Mouse (Mus musculus) lung, embryonic 14.5 days (tissue): ENCODE results near the gene Ccdc86. TPM values are rescaled to one million over a fixed set of nuclear protein-coding genes. Genes with fewer than 3 reads are reported as not detected.

Experiments used
- ATAC-seq: fragments of 200-750 bp; cut with Nextera tagmentation; 2 replicates; pipeline ENCODE4 v1.8.0; 2017; ENCODE audit warnings: mild to moderate bottlenecking, moderate TSS enrichment, moderate library complexity; ENCODE audit not compliant: insufficient read depth
- DNase-seq: peaks from one replicate; pipeline ENCODE4 v3.0.0-alpha.2; 2015
- H3K27ac ChIP-seq: fragments of 300-500 bp; sonication (generic); 2 replicates; pipeline ENCODE4 v1.5.1; 2014; ENCODE audit warnings: low read depth, mild to moderate bottlenecking, moderate library complexity
- H3K27me3 ChIP-seq: fragments of 300-500 bp; sonication (generic); 2 replicates; pipeline ENCODE4 v1.6.1; 2014; ENCODE audit warnings: low read length, control low read depth; ENCODE audit not compliant: insufficient read depth
- H3K36me3 ChIP-seq: fragments of 300-500 bp; sonication (generic); 2 replicates; pipeline ENCODE4 v1.6.1; 2014; ENCODE audit warnings: control low read depth; ENCODE audit not compliant: insufficient read depth
- H3K4me1 ChIP-seq: fragments of 300-500 bp; sonication (generic); 2 replicates; pipeline ENCODE4 v1.6.1; 2014; ENCODE audit warnings: antibody characterized with exemption, control low read depth; ENCODE audit not compliant: insufficient read depth
- H3K4me2 ChIP-seq: fragments of 300-500 bp; sonication (generic); 2 replicates; pipeline ENCODE4 v1.6.1; 2014; ENCODE audit warnings: mild to moderate bottlenecking
- H3K4me3 ChIP-seq: fragments of 300-500 bp; sonication (generic); 2 replicates; pipeline ENCODE4 v1.5.1; 2014; ENCODE audit warnings: low read depth, low read length
- H3K9ac ChIP-seq: fragments of 300-500 bp; sonication (generic); 2 replicates; pipeline ENCODE4 v1.6.1; 2014
- H3K9me3 ChIP-seq: fragments of 300-500 bp; sonication (generic); 2 replicates; pipeline ENCODE4 v1.6.1; 2016; ENCODE audit warnings: low read depth, low read length, control low read depth
- CTCF ChIP-seq: IDR thresholded peaks from 2 replicates; pipeline ENCODE4 v1.5.1; 2016; ENCODE audit warnings: antibody characterized with exemption, low read depth
- WGBS: fragments of 180-500 bp; shearing (Covaris S2); extraction: QIAGEN DNeasy Blood & Tissue Kit; methylation state at CpG from one replicate; pipeline ENCODE4 v1.1.7; 2014; 5-methylcytosine and 5-hydroxymethylcytosine counted together
- polyA plus RNA-seq: library from polyadenylated mRNA; unstranded; fragments of >200 nt; fragmentation: Nextera tagmentation; extraction: Ambion mirVana; gene quantifications from 2 replicates; pipeline ENCODE4 v1.2.1, GENCODE M21; 2014

Gene Ccdc86
- polyA plus RNA-seq, result 28.5 and 32.7 TPM in 2 replicates

DNA sequence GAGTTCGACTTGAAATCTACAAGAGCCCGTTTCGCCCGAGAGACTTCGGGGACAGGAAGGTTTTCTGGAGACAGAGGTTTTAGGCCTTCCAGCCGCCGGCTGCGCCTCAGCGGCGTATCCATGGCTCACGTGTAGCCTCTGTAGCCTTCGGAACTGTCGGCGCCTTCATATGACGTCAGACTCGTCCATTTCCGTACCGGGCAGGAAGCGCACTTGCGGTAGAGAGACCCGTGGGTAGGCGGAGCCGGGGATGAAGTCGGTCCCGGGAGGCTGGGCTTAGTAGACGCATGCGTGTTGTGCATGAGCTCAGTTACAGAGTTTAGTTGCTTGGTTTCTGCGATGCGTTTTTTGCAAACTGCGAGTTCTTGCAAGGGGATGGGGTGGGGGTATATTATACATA, at the start of gene Ccdc86:
Ccdc86 (minus strand) TSS at position 155 of the 400 bp plus-strand sequence.
- Histone ChIP-seq H3K27me3 (no peaks in the 10 kb centered on the region; the same call in 1 of the 2 replicates), H3K4me3 (peak within 1 kb of the TSS; percentile 60), H3K4me1 (peaks cover 10% of the 10 kb centered on the region), H3K9ac (peak within 1 kb of the TSS; percentile 81), H3K27ac (peak within 1 kb of the TSS; percentile 70), H3K9me3 (no peaks in the 10 kb centered on the region), H3K4me2 (peak within 1 kb of the TSS; percentile 79), H3K36me3 (peaks cover 15% of the 10 kb centered on the region)
- no peak for TF ChIP-seq CTCF
- ATAC-seq (peak; percentile 96), DNase-seq (peak; percentile 100)
- 0% methylated on average over 30 of the region's 30 CpGs for WGBS

GRCm38 (mm10) chr19:10993150-10993549, 44.1 kb upstream of the Ccdc86 start, which contains the start of gene Ms4a15:
Ms4a15 (minus strand) TSS chr19:10993250.
- no peak within 1 kb of the TSS for H3K4me3 ChIP-seq
- no peak within 1 kb of the TSS for H3K4me2 ChIP-seq
- WGBS, result 80% methylated on average over 7 of the region's 7 CpGs
- no peaks in the 10 kb centered on the region for H3K36me3 ChIP-seq
- no peaks in the 10 kb centered on the region for H3K9me3 ChIP-seq
- ATAC-seq, result no peak
- H3K27me3 ChIP-seq, result no peaks in the 10 kb centered on the region
- no peak within 1 kb of the TSS for H3K9ac ChIP-seq
- H3K27ac ChIP-seq, result no peak within 1 kb of the TSS
- no peak for TF ChIP-seq CTCF
- no peaks in the 10 kb centered on the region for H3K4me1 ChIP-seq
- no peak for DNase-seq

GRCm38 (mm10) chr19:10991911-10992310, 42.8 kb upstream of the Ccdc86 start:
- no peak for ATAC-seq
- TF ChIP-seq CTCF, result no peak
- DNase-seq, result no peak
- Histone ChIP-seq H3K27ac (no peak overlapping the region), H3K4me1 (no peaks in the 10 kb centered on the region), H3K27me3 (no peaks in the 10 kb centered on the region), H3K4me3 (no peak overlapping the region), H3K9me3 (no peaks in the 10 kb centered on the region), H3K4me2 (no peak overlapping the region), H3K36me3 (no peaks in the 10 kb centered on the region), H3K9ac (no peak overlapping the region)

DNA sequence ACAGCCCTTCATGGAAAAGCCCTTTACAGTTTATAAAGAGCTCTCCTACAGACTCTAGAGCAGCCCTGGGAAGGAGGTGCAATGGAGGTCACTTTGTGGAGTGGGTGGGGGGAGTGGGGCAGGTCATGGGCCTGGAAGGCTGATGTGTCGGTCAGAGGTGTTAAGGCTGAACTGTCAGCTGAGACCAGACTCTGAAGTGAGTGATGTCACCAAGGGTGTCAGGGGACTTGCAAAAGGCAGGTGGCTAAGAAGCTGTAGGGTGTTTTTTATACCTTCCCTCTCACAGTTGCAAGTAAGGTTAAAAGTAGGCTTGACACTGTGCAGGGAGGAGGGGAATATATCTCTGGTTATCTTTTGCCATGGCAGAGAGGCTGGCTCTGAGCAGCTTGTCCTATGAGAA, 41.7 kb upstream of the Ccdc86 start:
- H3K4me3 ChIP-seq, result no peak overlapping the region
- no peak overlapping the region for H3K4me2 ChIP-seq
- 19% methylated on average over 1 of the region's 1 CpGs for WGBS

DNA sequence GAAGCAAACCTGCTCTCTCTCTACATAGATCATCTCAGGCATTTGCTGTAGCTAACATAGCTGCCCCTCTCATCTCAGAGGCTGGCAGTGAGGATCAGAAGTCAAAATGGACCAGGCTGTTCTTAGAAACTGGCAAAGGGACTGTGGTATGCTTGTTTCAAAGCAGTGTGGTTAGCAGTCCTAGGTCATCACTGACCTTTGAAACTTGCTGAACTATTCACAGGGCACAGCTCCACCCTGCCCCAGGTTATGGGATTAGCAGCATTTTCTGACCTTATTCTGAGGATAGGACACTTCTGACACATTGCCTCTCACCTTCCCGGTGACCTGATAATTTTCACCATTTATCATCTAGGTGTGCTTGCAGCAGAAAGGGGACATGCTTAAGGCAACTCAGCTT, 39.5 kb upstream of the Ccdc86 start:
- H3K4me2 ChIP-seq, result no peak overlapping the region
- TF ChIP-seq CTCF, result no peak
- no peak overlapping the region for H3K4me3 ChIP-seq
- H3K9ac ChIP-seq, result no peak overlapping the region
- no peak overlapping the region for H3K27ac ChIP-seq
- no peaks in the 10 kb centered on the region for H3K4me1 ChIP-seq
- no peaks in the 10 kb centered on the region for H3K9me3 ChIP-seq
- H3K36me3 ChIP-seq, result no peaks in the 10 kb centered on the region
- 70% methylated on average over 1 of the region's 1 CpGs for WGBS
- ATAC-seq (no peak), DNase-seq (no peak)
- H3K27me3 ChIP-seq, result no peaks in the 10 kb centered on the region

More for the DNA sequence above, 41.7 kb upstream of the Ccdc86 start:
- ATAC-seq (no peak), DNase-seq (no peak)
- Histone ChIP-seq H3K9ac (no peak overlapping the region), H3K27ac (no peak overlapping the region), H3K36me3 (no peaks in the 10 kb centered on the region), H3K27me3 (no peaks in the 10 kb centered on the region), H3K9me3 (no peaks in the 10 kb centered on the region), H3K4me1 (no peaks in the 10 kb centered on the region)
- TF ChIP-seq CTCF, result no peak

- H3K27me3 ChIP-seq, result no peaks in the 10 kb centered on the region
- no peaks in the 10 kb centered on the region for H3K36me3 ChIP-seq
- TF ChIP-seq CTCF, result no peak
- no peak for DNase-seq
- no peaks in the 10 kb centered on the region for H3K9me3 ChIP-seq
- no peak overlapping the region for H3K4me2 ChIP-seq
- ATAC-seq, result no peak
- H3K9ac ChIP-seq, result no peak overlapping the region
- no peak overlapping the region for H3K27ac ChIP-seq
- H3K4me1 ChIP-seq, result no peaks in the 10 kb centered on the region
- 89% methylated on average over 4 of the region's 4 CpGs for WGBS
- no peak overlapping the region for H3K4me3 ChIP-seq
These were observed 36.8 kb upstream of the Ccdc86 start for GRCm38 (mm10) chr19:10985889-10986288.

DNA sequence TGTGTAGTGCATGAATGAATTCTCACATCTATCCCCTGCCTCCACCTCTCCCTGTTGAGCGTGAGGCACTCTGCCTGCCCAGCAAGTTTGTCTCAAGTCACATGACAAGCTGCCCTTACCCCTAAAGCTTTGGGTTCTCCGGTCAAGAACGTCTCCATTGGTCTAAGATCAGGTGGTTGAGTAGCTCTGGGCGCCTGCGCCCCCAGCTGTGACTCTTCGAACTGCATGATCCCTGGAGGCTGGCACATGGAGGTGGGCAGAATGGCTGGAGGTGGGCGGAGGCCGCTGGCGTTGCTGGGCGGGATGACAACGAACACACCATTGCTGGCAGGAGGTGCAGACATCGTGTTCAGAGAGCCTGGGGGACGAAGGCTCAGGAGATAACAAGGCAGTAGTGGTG, 35.5 kb upstream of the Ccdc86 start:
- no peaks in the 10 kb centered on the region for H3K4me1 ChIP-seq
- 0 out of 2 replicates have a peak, but pooled peaks have one; percentile 19 for TF ChIP-seq CTCF
- no peaks in the 10 kb centered on the region for H3K27me3 ChIP-seq
- no peak for DNase-seq
- 72% methylated on average over 13 of the region's 13 CpGs for WGBS
- ATAC-seq, result no peak
- H3K9me3 ChIP-seq, result no peaks in the 10 kb centered on the region
- no peak overlapping the region for H3K27ac ChIP-seq
- H3K4me3 ChIP-seq, result no peak overlapping the region
- no peak overlapping the region for H3K9ac ChIP-seq
- H3K4me2 ChIP-seq, result no peak overlapping the region
- H3K36me3 ChIP-seq, result no peaks in the 10 kb centered on the region

DNA sequence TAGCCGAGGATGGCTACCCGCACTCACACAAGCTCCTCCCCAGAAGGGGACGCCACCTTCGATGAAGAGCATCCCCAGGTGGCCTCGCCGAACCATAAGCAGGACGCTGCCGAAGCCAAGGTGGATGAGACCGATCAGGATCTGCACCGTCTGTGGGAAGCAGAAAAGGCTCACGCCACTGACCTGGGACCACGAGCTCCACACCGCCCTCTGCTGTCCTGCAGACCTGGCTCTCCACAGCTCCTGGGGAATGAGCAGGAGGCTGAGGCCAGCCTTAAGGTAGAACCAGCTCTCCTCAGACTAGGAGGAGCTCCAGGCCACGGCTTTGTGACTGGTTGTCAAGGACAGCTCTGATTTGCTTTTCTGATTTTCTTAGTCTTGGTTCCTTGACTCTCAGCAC, 34.1 kb upstream of the Ccdc86 start:
- Histone ChIP-seq H3K36me3 (no peaks in the 10 kb centered on the region), H3K4me3 (no peak overlapping the region), H3K9me3 (no peaks in the 10 kb centered on the region), H3K9ac (no peak overlapping the region), H3K27me3 (no peaks in the 10 kb centered on the region), H3K27ac (no peak overlapping the region), H3K4me1 (no peaks in the 10 kb centered on the region), H3K4me2 (peak overlapping the region; percentile 32; the same call in 1 of the 2 replicates)
- peak; percentile 69 for TF ChIP-seq CTCF
- ATAC-seq (no peak), DNase-seq (peak; percentile 44)
- 23% methylated on average over 14 of the region's 14 CpGs for WGBS
